Mouse (Mus musculus) hematopoietic stem cell, adult 5-6 weeks (primary cell): Measurements from ENCODE around the gene Osbpl9. TPM values are rescaled to one million over a fixed set of nuclear protein-coding genes. Genes with fewer than 3 reads are reported as not detected.

Source experiments
- ATAC-seq, 2 experiments: fragments of 125-278 bp in 1 of 2; replicated peaks in 1 of 2; 2 replicates each; pipeline ENCODE4 v1.8.0; 2016 to 2017; ENCODE audit warnings: inconsistent platforms in 2 of 2, mild to moderate bottlenecking in 2 of 2, moderate number of reproducible peaks in 2 of 2, low read depth in 1 of 2, moderate TSS enrichment in 1 of 2; ENCODE audit not compliant: low FRiP score in 2 of 2, poor library complexity in 2 of 2, severe bottlenecking in 2 of 2, insufficient read depth in 1 of 2, low TSS enrichment in 1 of 2
- total RNA-seq: library from RNA; stranded (forward); fragments of 172-1452, 232-1000 nt; gene quantifications from 2 replicates; pipeline ENCODE4 v1.2.3, GENCODE M21; 2017

Gene Osbpl9
- total RNA-seq, 1 experiment from 2014 or later: 124 TPM

- no peak for ATAC-seq
Observed at GRCm38 (mm10) chr4:109029857-109030256, 172.2 kb downstream of the Osbpl9 start.

- ATAC-seq: no peak
Observed at GRCm38 (mm10) chr4:109026543-109026942, 175.5 kb downstream of the Osbpl9 start.

DNA sequence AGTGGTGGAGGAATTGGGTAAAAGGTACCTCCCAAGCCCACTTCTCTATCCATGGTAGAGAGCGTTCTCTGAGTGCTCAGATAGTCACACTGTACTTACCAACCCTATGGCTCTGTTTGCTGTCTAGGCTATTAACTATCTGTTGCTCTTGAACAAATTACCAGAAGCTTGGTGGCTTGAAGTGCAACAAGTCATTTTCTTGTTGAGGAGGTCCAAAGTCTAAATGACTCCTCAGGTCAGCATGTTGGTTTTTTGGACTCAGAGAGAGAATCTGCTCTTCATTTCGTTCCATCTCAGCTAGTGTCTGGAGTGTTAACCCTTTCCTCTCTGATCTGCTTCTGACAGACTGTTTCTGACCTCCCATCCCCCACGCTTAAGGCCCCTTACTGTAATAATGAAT, 177.0 kb downstream of the Osbpl9 start:
- ATAC-seq: no peak

- ATAC-seq: no peak
Observed at GRCm38 (mm10) chr4:109021976-109022375, 180.1 kb downstream of the Osbpl9 start.

DNA sequence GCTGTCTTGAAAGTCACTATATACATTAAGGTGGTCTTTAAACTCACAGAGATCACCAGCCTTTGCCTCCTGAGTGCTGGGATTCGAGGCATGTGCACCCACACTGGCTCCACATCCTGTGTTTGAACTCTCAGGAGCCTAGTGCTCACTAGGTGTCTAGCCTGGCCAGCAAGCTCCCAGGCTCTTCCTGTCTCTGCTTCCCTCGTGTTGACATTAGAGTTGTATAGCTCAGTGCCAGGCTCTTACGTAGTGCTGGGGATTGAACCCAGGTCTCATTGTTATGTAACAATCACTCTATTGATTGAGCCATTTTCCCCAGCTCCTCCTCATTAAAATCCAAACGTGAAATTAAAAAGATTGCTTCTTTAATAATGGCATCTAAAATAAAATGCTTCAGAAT, 182.8 kb downstream of the Osbpl9 start:
- no peak for ATAC-seq

- ATAC-seq: no peak
Observed at GRCm38 (mm10) chr4:109017441-109017840, 184.6 kb downstream of the Osbpl9 start.

DNA sequence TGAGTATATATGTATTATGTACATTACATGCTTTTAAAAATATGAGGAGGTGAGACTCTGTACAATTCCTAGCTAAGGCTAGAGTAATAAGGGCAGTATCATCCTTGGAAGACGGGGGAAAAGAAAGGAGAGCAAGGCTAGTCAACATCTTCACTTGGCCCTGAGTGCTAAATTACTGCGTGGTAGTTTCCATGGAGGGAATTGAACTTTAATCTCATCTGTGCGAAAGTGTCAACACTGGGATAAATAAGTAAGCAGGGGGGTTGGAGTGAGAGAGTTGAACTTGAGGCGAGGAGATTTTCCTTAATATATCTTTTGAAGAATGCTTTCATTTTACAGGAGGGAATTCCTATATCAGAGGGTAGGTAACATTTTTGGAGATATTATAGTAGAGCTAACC, 188.0 kb downstream of the Osbpl9 start:
- no peak for ATAC-seq

Other genes starting within 250 kb of the Osbpl9 start
- 69.7 and 153 TPM in 2 replicates for gene Nrd1, start 201.6 kb downstream of the Osbpl9 start, total RNA-seq
- not detected in 2 replicates for gene Calr4, start 32.2 kb upstream of the Osbpl9 start, total RNA-seq
- 38.1 and 44.1 TPM in 2 replicates for gene Eps15, start 78.0 kb upstream of the Osbpl9 start, total RNA-seq
- 1.4 and 1.5 TPM in 2 replicates for gene Ttc39a, start 204.4 kb upstream of the Osbpl9 start, total RNA-seq